Mouse (Mus musculus) thymus, adult 2 months (tissue): ENCODE measurements at regions not wholly inside any gene's neighbourhood (a gene's known extent, or its start where the extent isn't known, plus 50 kb on each side); places are given as distances from the start of the nearest gene placed in this dataset.

Source experiments
- CTCF ChIP-seq: fragments of 200-500 bp; IDR thresholded peaks from 2 replicates; pipeline ENCODE4 v1.5.1; 2012; ENCODE audit warnings: mild to moderate bottlenecking, control low read depth, low read length, moderate library complexity, borderline replicate concordance; ENCODE audit not compliant: control insufficient read depth, poor library complexity, insufficient read depth; ENCODE audit errors: extremely low read depth
- POLR2A ChIP-seq: fragments of 200-500 bp; IDR thresholded peaks from 2 replicates; pipeline ENCODE4 v1.6.1; 2012; ENCODE audit warnings: mild to moderate bottlenecking, low read length, control low read depth, moderate library complexity; ENCODE audit not compliant: control insufficient read depth, poor library complexity, insufficient read depth; ENCODE audit errors: extremely low read depth

- no peak for TF ChIP-seq CTCF
- no peak for TF ChIP-seq POLR2A
These were observed 165.6 kb downstream of the Gm10260 start for GRCm38 (mm10) chr13:97594851-97595250.
